Mouse (Mus musculus) layer of hippocampus, postnatal 36 days (tissue): Measurements from ENCODE around the gene Bzw2. TPM values are rescaled to one million over a fixed set of nuclear protein-coding genes. Genes with fewer than 3 reads are reported as not detected.

Experiments used
- DNase-seq, 2 experiments: peaks; one replicate each; pipeline ENCODE4 v3.0.0; 2022
- total RNA-seq, 2 experiments: library from RNA; stranded (reverse); gene quantifications; 2 replicates each; pipeline ENCODE4 v1.2.3; 2021

Bzw2 gene
- total RNA-seq, 2 experiments from 2014 or later: 57.7 to 58.8 TPM

DNA sequence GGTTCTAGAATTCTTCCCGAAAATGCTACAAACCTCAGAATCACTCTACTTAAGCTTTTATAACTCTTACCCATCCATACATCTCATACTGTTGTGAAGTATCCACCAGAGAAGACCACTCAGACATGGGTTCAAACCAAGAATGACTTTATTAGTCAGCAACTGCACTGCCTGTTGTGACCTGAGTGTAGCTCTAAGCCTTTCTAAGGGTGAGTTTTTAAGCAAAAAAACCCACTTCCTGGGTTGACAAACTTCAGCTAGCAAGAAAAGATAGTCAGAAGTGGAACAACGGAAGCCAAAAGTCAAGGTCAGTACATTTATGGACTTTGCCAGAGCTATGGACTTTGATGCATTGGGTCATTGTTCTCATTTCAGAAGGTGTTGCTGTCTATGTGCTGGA is 90.3 kb downstream of the Bzw2 start:
- no peak for DNase-seq

DNA sequence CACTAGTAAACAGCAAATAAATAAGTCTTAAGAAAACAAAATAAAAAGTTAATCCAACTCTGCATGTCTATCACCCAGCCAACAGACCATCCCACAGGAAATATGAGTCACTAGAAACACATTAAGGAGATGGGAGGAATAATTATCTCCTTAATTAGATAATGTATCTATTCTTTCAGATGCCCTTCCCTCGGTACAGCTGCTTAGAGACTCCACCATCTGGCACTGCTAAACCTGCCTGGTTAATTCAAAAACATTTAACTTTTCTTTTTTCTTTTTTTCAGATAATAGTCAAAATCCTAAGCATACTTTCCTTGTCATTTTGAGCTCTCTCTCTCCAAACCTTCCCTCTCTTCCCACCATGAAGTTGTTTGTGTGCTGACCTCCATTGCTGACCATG is 92.0 kb downstream of the Bzw2 start:
- DNase-seq: peak in 1 of 2 experiments; percentile 14

DNA sequence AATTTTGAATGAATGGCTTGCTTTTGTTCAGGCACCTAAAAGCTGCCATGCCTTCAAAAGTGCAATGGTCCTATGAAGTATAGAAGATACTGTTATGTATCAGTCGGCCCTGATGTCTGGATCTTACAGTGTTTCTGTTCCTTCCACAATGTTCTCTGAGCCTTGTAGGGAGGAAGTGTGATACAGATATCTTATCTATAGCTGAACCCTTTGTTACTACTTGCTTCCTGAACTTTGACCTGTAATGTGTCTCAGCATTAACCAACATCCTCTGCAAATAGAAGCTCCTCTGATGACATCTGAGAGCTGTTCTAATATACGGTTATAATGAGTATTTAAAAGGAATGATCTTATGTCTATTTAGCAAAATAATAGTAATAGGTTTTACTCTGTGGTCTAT is 100.2 kb downstream of the Bzw2 start:
- no peak for DNase-seq

- no peak for DNase-seq
These were observed 107.6 kb downstream of the Bzw2 start for GRCm38 (mm10) chr12:36050276-36050675.

DNA sequence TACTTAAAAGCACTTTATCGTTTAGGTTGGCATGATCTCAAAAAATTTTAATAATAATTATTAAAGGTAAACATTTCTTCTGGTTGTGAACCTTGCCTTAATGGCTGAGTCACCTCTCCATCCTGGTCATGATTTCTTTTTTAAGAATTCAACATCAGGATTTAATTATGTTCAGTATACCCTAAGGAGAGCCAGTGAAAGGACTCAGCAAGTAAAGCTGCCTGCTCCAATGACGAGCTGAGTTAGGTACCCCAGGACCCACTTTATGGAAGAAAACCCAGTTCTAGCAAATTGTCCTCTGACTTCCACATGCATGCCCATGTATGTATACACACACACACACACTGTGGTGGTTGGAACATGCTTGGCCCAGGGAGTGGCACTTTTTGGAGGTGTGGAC is 110.3 kb downstream of the Bzw2 start:
- DNase-seq: no peak

- no peak for DNase-seq
These were observed 111.7 kb downstream of the Bzw2 start for GRCm38 (mm10) chr12:36046196-36046595.

DNA sequence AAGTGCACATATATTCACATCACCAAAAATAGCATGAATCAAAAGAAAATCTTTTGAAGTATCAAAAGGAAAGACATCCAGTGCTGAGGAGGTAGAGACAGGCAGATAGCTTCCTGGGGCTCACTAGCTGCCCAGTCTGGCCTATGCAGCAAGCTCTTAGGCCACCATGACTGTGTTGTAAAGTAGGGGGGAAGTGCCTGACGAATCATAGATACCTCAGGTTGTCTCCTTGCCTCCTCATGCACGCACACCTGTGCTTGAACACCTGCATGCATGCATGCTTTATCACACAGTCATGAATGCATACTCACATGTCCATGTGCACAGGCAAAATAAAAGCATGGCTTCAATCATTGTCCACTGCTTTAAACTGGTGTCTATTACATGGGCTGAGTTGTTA is 113.2 kb downstream of the Bzw2 start:
- no peak for DNase-seq

DNA sequence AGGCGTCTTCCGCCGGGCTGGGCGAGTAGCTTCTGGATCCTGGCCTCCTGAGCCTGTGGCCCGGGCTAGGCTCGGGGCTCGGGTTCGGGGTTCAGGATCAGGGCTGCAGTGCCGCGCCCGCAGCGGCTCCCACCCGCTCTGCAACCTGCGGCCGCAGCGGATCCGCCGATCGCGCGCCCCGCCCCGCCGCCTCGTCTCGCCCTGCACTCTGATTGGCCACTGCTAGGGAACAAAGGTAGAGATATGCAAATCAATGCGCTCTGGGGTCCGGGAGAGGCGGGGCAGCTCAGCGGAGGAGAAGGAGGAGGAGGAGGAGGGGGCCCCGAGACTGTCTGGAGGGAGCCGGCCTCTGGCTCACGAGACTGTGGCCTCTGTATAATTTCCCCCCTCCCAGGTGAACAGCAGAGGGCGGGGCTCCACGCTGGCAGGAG is 115.5 kb downstream of the Bzw2 start, which contains the start of gene Tspan13:
TSS of gene Tspan13 (minus strand) at position 153 of the 431 bp plus-strand sequence.
- DNase-seq: peak; percentile 90

Other genes with a start within 250 kb of the Bzw2 start
- not detected for gene Agr3, start 232.5 kb downstream of the Bzw2 start, total RNA-seq
- not detected for gene Agr2, start 165.2 kb downstream of the Bzw2 start, total RNA-seq
- gene Tspan13, start 115.6 kb downstream of the Bzw2 start, total RNA-seq: 100 to 1,000 TPM; 280 to 297 TPM
- 10 to 100 TPM; 53.4 to 54.0 TPM for gene Ankmy2, start 966 bp downstream of the Bzw2 start, total RNA-seq
- not detected for gene Lrrc72, start 95.3 kb upstream of the Bzw2 start, total RNA-seq
- gene Sostdc1, start 156.1 kb upstream of the Bzw2 start, total RNA-seq: 1 to 10 TPM; 2.6 to 5.1 TPM
- gene Ispd, start 223.4 kb upstream of the Bzw2 start, total RNA-seq: 10 to 100 TPM; 14.0 to 15.5 TPM
- gene D630036H23Rik, start 224.1 kb upstream of the Bzw2 start, total RNA-seq: 1 to 10 TPM; 1.5 to 1.8 TPM